Mouse (Mus musculus): ENCODE measurements around the gene Gk5. TPM values are rescaled to one million over a fixed set of nuclear protein-coding genes. Genes with fewer than 3 reads are reported as not detected.
"Not testable (repeated sequence)": the region's sequence is repeated elsewhere in the genome, so short reads cannot be mapped to it uniquely, and the experiment has no call there.

The Gk5 gene
- polyA plus RNA-seq (2014; fragmentation: Nextera tagmentation; extraction: Ambion mirVana): 3.5 and 3.7 TPM in 2 replicates

GRCm38 (mm10) chr9:96118861-96119772 is at the start of gene Gk5:
TSS of gene Gk5 (plus strand) at chr9:96119362.
- H3K4me2 ChIP-seq (replicated peaks; ENCODE audit: low read depth, low read length): peak within 1 kb of the TSS; percentile 69
- peak within 1 kb of the TSS; percentile 53 for H3K4me3 ChIP-seq (ENCODE audit: low read depth, low read length)
- no peaks in the 10 kb centered on the region for H3K4me1 ChIP-seq (replicated peaks; ENCODE audit: control insufficient read depth, insufficient read depth, low read length)
- no peaks in the 10 kb centered on the region for H3K36me3 ChIP-seq (ENCODE audit: control insufficient read depth, insufficient read depth, low read length)
- WGBS: under 1% methylated on average over 75 of the region's 76 CpGs
- H3K27ac ChIP-seq (ENCODE audit: low read depth, low read length): no peak within 1 kb of the TSS
- no peaks in the 10 kb centered on the region for H3K9me3 ChIP-seq (ENCODE audit: control insufficient read depth, low read length)
- ATAC-seq (ENCODE audit: low FRiP score): peak; percentile 98
- peak within 1 kb of the TSS; percentile 65 for H3K9ac ChIP-seq (ENCODE audit: low read depth, low read length)
- H3K27me3 ChIP-seq (ENCODE audit: control insufficient read depth, insufficient read depth, low read length): 0 out of 2 replicates have a peak, but pooled peaks cover 2% of the 10 kb centered on the region
- DNase-seq (ENCODE audit: low spot score): peak; percentile 99

- Histone ChIP-seq H3K27me3 (ENCODE audit: control insufficient read depth, insufficient read depth, low read length) (no peaks in the 10 kb centered on the region), H3K4me3 (ENCODE audit: low read depth, low read length) (no peak overlapping the region), H3K9ac (ENCODE audit: low read depth, low read length) (no peak overlapping the region), H3K4me2 (replicated peaks; ENCODE audit: low read depth, low read length) (no peak overlapping the region), H3K9me3 (ENCODE audit: control insufficient read depth, low read length) (no peaks in the 10 kb centered on the region), H3K4me1 (replicated peaks; ENCODE audit: control insufficient read depth, insufficient read depth, low read length) (no peaks in the 10 kb centered on the region), H3K27ac (ENCODE audit: low read depth, low read length) (no peak overlapping the region), H3K36me3 (ENCODE audit: control insufficient read depth, insufficient read depth, low read length) (no peaks in the 10 kb centered on the region)
- no peak for DNase-seq (ENCODE audit: low spot score)
- 89% methylated on average over 13 of the region's 13 CpGs for whole genome bisulfite sequencing
- ATAC-seq (ENCODE audit: low FRiP score): no peak
Measured at GRCm38 (mm10) chr9:96078752-96079315, 40.3 kb upstream of the Gk5 start.

- Histone ChIP-seq H3K27me3 (ENCODE audit: control insufficient read depth, insufficient read depth, low read length) (no peaks in the 10 kb centered on the region), H3K9me3 (ENCODE audit: control insufficient read depth, low read length) (no peaks in the 10 kb centered on the region), H3K4me3 (ENCODE audit: low read depth, low read length) (no peak overlapping the region), H3K36me3 (ENCODE audit: control insufficient read depth, insufficient read depth, low read length) (no peaks in the 10 kb centered on the region), H3K4me2 (replicated peaks; ENCODE audit: low read depth, low read length) (no peak overlapping the region), H3K4me1 (replicated peaks; ENCODE audit: control insufficient read depth, insufficient read depth, low read length) (no peaks in the 10 kb centered on the region), H3K27ac (ENCODE audit: low read depth, low read length) (no peak overlapping the region), H3K9ac (ENCODE audit: low read depth, low read length) (no peak overlapping the region)
- DNase-seq (ENCODE audit: low spot score): no peak
- no peak for ATAC-seq (ENCODE audit: low FRiP score)
- WGBS: 90% methylated on average over 6 of the region's 6 CpGs
Measured at GRCm38 (mm10) chr9:96085293-96085692, 33.9 kb upstream of the Gk5 start.

GRCm38 (mm10) chr9:96087671-96088070 is 31.5 kb upstream of the Gk5 start:
- H3K27me3 ChIP-seq (ENCODE audit: control insufficient read depth, insufficient read depth, low read length): no peaks in the 10 kb centered on the region
- no peaks in the 10 kb centered on the region for H3K4me1 ChIP-seq (replicated peaks; ENCODE audit: control insufficient read depth, insufficient read depth, low read length)
- H3K4me3 ChIP-seq (ENCODE audit: low read depth, low read length): no peak overlapping the region
- H3K27ac ChIP-seq (ENCODE audit: low read depth, low read length): no peak overlapping the region
- no peak overlapping the region for H3K4me2 ChIP-seq (replicated peaks; ENCODE audit: low read depth, low read length)
- WGBS: 87% methylated on average over 2 of the region's 2 CpGs
- ATAC-seq (ENCODE audit: low FRiP score) (no peak), DNase-seq (ENCODE audit: low spot score) (no peak)
- H3K36me3 ChIP-seq (ENCODE audit: control insufficient read depth, insufficient read depth, low read length): no peaks in the 10 kb centered on the region
- no peak overlapping the region for H3K9ac ChIP-seq (ENCODE audit: low read depth, low read length)
- no peaks in the 10 kb centered on the region for H3K9me3 ChIP-seq (ENCODE audit: control insufficient read depth, low read length)

GRCm38 (mm10) chr9:96088456-96088855 is 30.7 kb upstream of the Gk5 start:
- not testable (repeated sequence) for H3K27me3 ChIP-seq (ENCODE audit: control insufficient read depth, insufficient read depth, low read length); ATAC-seq (ENCODE audit: low FRiP score); H3K27ac ChIP-seq (ENCODE audit: low read depth, low read length); H3K36me3 ChIP-seq (ENCODE audit: control insufficient read depth, insufficient read depth, low read length); H3K4me1 ChIP-seq (replicated peaks; ENCODE audit: control insufficient read depth, insufficient read depth, low read length); H3K9ac ChIP-seq (ENCODE audit: low read depth, low read length); H3K9me3 ChIP-seq (ENCODE audit: control insufficient read depth, low read length); DNase-seq (ENCODE audit: low spot score); H3K4me2 ChIP-seq (replicated peaks; ENCODE audit: low read depth, low read length); H3K4me3 ChIP-seq (ENCODE audit: low read depth, low read length)
- 92% methylated on average over 3 of the region's 3 CpGs for WGBS

GRCm38 (mm10) chr9:96092637-96093036 is 26.5 kb upstream of the Gk5 start:
- H3K36me3 ChIP-seq (ENCODE audit: control insufficient read depth, insufficient read depth, low read length); ATAC-seq (ENCODE audit: low FRiP score); H3K4me3 ChIP-seq (ENCODE audit: low read depth, low read length); H3K4me1 ChIP-seq (replicated peaks; ENCODE audit: control insufficient read depth, insufficient read depth, low read length); H3K27me3 ChIP-seq (ENCODE audit: control insufficient read depth, insufficient read depth, low read length); H3K9ac ChIP-seq (ENCODE audit: low read depth, low read length); DNase-seq (ENCODE audit: low spot score); H3K4me2 ChIP-seq (replicated peaks; ENCODE audit: low read depth, low read length); H3K27ac ChIP-seq (ENCODE audit: low read depth, low read length); H3K9me3 ChIP-seq (ENCODE audit: control insufficient read depth, low read length): not testable (repeated sequence)
- WGBS: 87% methylated on average over 10 of the region's 10 CpGs

GRCm38 (mm10) chr9:96093221-96093620 is 25.9 kb upstream of the Gk5 start:
- 97% methylated on average over 1 of the region's 1 CpGs for WGBS

GRCm38 (mm10) chr9:96094341-96094740 is 24.8 kb upstream of the Gk5 start:
- ATAC-seq (ENCODE audit: low FRiP score): no peak
- Histone ChIP-seq H3K36me3 (ENCODE audit: control insufficient read depth, insufficient read depth, low read length) (no peaks in the 10 kb centered on the region), H3K27me3 (ENCODE audit: control insufficient read depth, insufficient read depth, low read length) (no peaks in the 10 kb centered on the region), H3K4me3 (ENCODE audit: low read depth, low read length) (no peak overlapping the region), H3K27ac (ENCODE audit: low read depth, low read length) (no peak overlapping the region), H3K4me1 (replicated peaks; ENCODE audit: control insufficient read depth, insufficient read depth, low read length) (no peaks in the 10 kb centered on the region), H3K4me2 (replicated peaks; ENCODE audit: low read depth, low read length) (no peak overlapping the region), H3K9ac (ENCODE audit: low read depth, low read length) (no peak overlapping the region), H3K9me3 (ENCODE audit: control insufficient read depth, low read length) (peaks cover 2% of the 10 kb centered on the region; the same call in 1 of the 2 replicates)
- DNase-seq (ENCODE audit: low spot score): no peak
- 79% methylated on average over 1 of the region's 1 CpGs for WGBS

More at GRCm38 (mm10) chr9:96093221-96093620, 25.9 kb upstream of the Gk5 start:
- DNase-seq (ENCODE audit: low spot score) (no peak), ATAC-seq (ENCODE audit: low FRiP score) (no peak)
- Histone ChIP-seq H3K4me2 (replicated peaks; ENCODE audit: low read depth, low read length) (no peak overlapping the region), H3K27me3 (ENCODE audit: control insufficient read depth, insufficient read depth, low read length) (no peaks in the 10 kb centered on the region), H3K36me3 (ENCODE audit: control insufficient read depth, insufficient read depth, low read length) (no peaks in the 10 kb centered on the region), H3K4me1 (replicated peaks; ENCODE audit: control insufficient read depth, insufficient read depth, low read length) (no peaks in the 10 kb centered on the region), H3K27ac (ENCODE audit: low read depth, low read length) (no peak overlapping the region), H3K9ac (ENCODE audit: low read depth, low read length) (no peak overlapping the region), H3K9me3 (ENCODE audit: control insufficient read depth, low read length) (no peaks in the 10 kb centered on the region), H3K4me3 (ENCODE audit: low read depth, low read length) (no peak overlapping the region)
